Mouse (Mus musculus) MEL (cell line): ENCODE measurements at regions not wholly inside any gene's neighbourhood (a gene's known extent, or its start where the extent isn't known, plus 50 kb on each side); places are given as distances from the start of the nearest gene placed in this dataset.

Source experiments
- CHD1 ChIP-seq: IDR thresholded peaks from 2 replicates; pipeline ENCODE4 v1.6.1; 2012; ENCODE audit warnings: low read depth, mild to moderate bottlenecking, inconsistent platforms, low read length, improper control_type of control experiment
- CTCF ChIP-seq, 3 experiments: IDR thresholded peaks in 2 of 3; conservative IDR thresholded peaks in 1 of 3; 2 replicates each; pipeline ENCODE4 v1.5.1; 2011 to 2012; ENCODE audit warnings: low read length in 3 of 3, low read depth in 2 of 3, mild to moderate bottlenecking in 2 of 3, improper control_type of control experiment in 1 of 3, inconsistent platforms in 1 of 3, mixed read lengths in 1 of 3, moderate library complexity in 1 of 3; ENCODE audit not compliant: control insufficient read depth in 1 of 3, insufficient read depth in 1 of 3, poor library complexity in 1 of 3, severe bottlenecking in 1 of 3
- E2F4 ChIP-seq: IDR thresholded peaks from 2 replicates; pipeline ENCODE4 v1.6.1; 2011; ENCODE audit warnings: low read depth, low read length, improper control_type of control experiment, borderline replicate concordance
- GABPA ChIP-seq: IDR thresholded peaks from 2 replicates; pipeline ENCODE4 v1.6.1; 2012; ENCODE audit warnings: low read depth, mild to moderate bottlenecking, inconsistent platforms, low read length, improper control_type of control experiment, moderate library complexity
- GATA1 ChIP-seq: IDR thresholded peaks from 2 replicates; pipeline ENCODE4 v1.6.1; 2011; ENCODE audit warnings: low read depth, low read length, improper control_type of control experiment
- MAX ChIP-seq: IDR thresholded peaks from 2 replicates; pipeline ENCODE4 v1.6.1; 2011; ENCODE audit warnings: low read length, improper control_type of control experiment
- MEF2A ChIP-seq: IDR thresholded peaks from 2 replicates; pipeline ENCODE4 v1.6.1; 2014; ENCODE audit warnings: low read depth, mild to moderate bottlenecking, inconsistent platforms, low read length, improper control_type of control experiment; ENCODE audit not compliant: poor library complexity, insufficient replicate concordance, severe bottlenecking; ENCODE audit errors: extremely low read depth
- MYB ChIP-seq: IDR thresholded peaks from 2 replicates; pipeline ENCODE4 v1.6.1; 2011; ENCODE audit warnings: mild to moderate bottlenecking, low read depth, low read length, improper control_type of control experiment
- POLR2A ChIP-seq, 2 experiments: IDR thresholded peaks; 2 replicates each; pipeline ENCODE4 v1.6.1; 2011 to 2012; ENCODE audit warnings: low read length in 2 of 2, mild to moderate bottlenecking in 2 of 2, control low read depth in 1 of 2, improper control_type of control experiment in 1 of 2, low read depth in 1 of 2, moderate library complexity in 1 of 2; ENCODE audit not compliant: control insufficient read depth in 1 of 2, insufficient read depth in 1 of 2, poor library complexity in 1 of 2
- RAD21 ChIP-seq: IDR thresholded peaks from 2 replicates; pipeline ENCODE4 v1.6.1; 2011; ENCODE audit warnings: mild to moderate bottlenecking, low read depth, low read length, improper control_type of control experiment
- SMC3 ChIP-seq: IDR thresholded peaks from 2 replicates; pipeline ENCODE4 v1.6.1; 2011; ENCODE audit warnings: low read depth, low read length, improper control_type of control experiment
- TAL1 ChIP-seq: IDR thresholded peaks from 2 replicates; pipeline ENCODE4 v1.6.1; 2012; ENCODE audit warnings: mild to moderate bottlenecking, inconsistent platforms, low read length, moderate library complexity, mixed read lengths
- TCF12 ChIP-seq: IDR thresholded peaks from 2 replicates; pipeline ENCODE4 v1.6.1; 2014; ENCODE audit warnings: low read depth, mild to moderate bottlenecking, inconsistent platforms, low read length, improper control_type of control experiment, moderate library complexity

DNA sequence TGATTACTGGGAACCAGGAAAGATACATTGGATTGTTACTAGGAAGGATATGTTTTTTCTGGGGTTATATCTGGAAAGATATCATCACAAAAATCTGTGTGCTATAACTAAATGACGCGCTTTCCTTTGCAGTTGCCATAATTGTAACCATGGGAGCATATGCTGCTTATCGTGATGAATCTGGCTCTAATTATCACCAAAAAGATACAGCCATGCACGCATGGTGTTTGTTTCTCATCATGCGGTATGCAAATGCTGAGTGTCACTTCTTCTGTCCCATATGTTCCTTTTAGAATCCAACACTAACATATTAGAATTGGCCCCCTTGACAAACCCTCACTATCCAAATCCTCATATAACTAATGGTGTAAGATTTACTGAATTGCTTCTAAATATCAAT lies 227.4 kb downstream of the Scg2 start:
- TF ChIP-seq GATA1 (no peak), RAD21 (no peak), GABPA (no peak), SMC3 (no peak), POLR2A (IDR thresholded peaks at IDR 0.05; ENCODE audit: control insufficient read depth in 1 of 2, insufficient read depth in 1 of 2, low read depth in 1 of 2, low read length in 2 of 2, poor library complexity in 1 of 2) (no peak), MAX (no peak), CTCF (IDR thresholded peaks at IDR 0.05 in 2 of 3, conservative IDR thresholded peaks at IDR 0.05 in 1 of 3; ENCODE audit: control insufficient read depth in 1 of 3, insufficient read depth in 1 of 3, low read depth in 2 of 3, low read length in 3 of 3, poor library complexity in 1 of 3, severe bottlenecking in 1 of 3) (no peak), E2F4 (no peak), CHD1 (no peak), MEF2A (no peak), MYB (no peak), TCF12 (no peak), TAL1 (no peak)
